Mouse (Mus musculus) megakaryocyte-erythroid progenitor cell, adult 5-6 weeks (primary cell): ENCODE data around the gene Sympk. TPM values are rescaled to one million over a fixed set of nuclear protein-coding genes. Genes with fewer than 3 reads are reported as not detected.
A peak's percentile ranks its signal among the peaks of the same experiment; 100 is the strongest.
"Not testable (repeated sequence)": the region's sequence is repeated elsewhere in the genome, so short reads cannot be mapped to it uniquely, and the experiment has no call there.

ENCODE experiments used
- ATAC-seq: replicated peaks from 2 replicates; pipeline ENCODE4 v1.8.0; 2016; ENCODE audit warnings: mild to moderate bottlenecking, inconsistent platforms; ENCODE audit not compliant: severe bottlenecking, poor library complexity, low FRiP score, low TSS enrichment
- total RNA-seq, 2 experiments: library from RNA; stranded (forward) in 1 of 2; stranded (reverse) in 1 of 2; fragments of 200-1000, 215-1000 nt in 1 of 2; fragments of >200 nt in 1 of 2; fragmentation: Nextera tagmentation in 1 of 2; gene quantifications; 2 replicates each; pipeline ENCODE4 v1.2.3; 2014 to 2017

Gene Sympk
- total RNA-seq, 2 experiments from 2014 or later, result 52.2 to 73.9 TPM

DNA sequence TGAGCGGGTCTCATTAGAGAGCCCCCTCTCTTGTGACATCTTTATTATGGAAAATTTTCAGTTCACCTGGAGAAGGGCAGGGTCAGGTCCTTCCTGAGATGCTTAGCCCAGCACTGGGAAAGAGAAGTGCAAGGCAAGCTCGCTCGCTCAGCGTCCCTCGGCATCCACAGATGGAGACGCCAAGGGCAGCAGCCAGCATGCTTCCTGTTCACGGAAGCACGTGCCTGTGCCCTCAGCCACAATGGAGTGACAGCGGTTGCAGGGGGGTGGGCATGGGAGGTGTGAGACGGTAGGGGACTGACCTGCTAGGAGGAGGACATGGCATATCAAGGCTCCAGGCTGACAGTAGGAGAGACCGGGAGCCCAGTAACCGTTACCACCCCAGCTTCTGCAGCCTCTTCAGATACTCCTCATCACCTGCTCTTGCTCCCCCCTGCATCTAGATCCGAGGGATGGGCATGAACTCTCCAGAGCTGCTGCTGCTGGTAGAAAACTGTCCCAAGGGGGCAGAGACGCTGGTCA, 23.9 kb downstream of the Sympk start:
- no peak for ATAC-seq

GRCm38 (mm10) chr7:19049252-19049651, 25.1 kb downstream of the Sympk start:
- no peak for ATAC-seq

GRCm38 (mm10) chr7:19050172-19050571, 26.0 kb downstream of the Sympk start:
- no peak for ATAC-seq

- no peak for ATAC-seq
Measured at GRCm38 (mm10) chr7:19051161-19051560, 27.0 kb downstream of the Sympk start.

- no peak for ATAC-seq
Measured at GRCm38 (mm10) chr7:19052345-19053135, 28.4 kb downstream of the Sympk start.

DNA sequence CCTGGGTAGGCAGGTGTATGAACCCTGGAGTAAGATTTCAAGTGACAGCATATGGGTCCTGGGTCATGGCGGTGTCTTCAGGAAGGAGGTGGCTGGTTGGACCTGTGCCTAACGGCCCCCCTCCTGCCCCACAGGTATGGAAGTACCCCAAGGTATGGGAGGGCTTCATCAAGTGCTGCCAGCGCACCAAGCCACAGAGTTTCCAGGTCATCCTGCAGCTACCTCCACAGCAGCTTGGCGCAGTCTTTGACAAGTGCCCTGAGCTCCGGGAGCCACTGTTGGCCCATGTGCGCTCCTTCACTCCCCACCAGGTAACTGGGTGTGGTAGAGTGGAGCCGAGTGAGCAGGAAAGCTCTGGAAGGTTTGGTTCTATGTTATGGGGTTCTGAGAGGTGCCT, 29.0 kb downstream of the Sympk start:
- ATAC-seq, result no peak

DNA sequence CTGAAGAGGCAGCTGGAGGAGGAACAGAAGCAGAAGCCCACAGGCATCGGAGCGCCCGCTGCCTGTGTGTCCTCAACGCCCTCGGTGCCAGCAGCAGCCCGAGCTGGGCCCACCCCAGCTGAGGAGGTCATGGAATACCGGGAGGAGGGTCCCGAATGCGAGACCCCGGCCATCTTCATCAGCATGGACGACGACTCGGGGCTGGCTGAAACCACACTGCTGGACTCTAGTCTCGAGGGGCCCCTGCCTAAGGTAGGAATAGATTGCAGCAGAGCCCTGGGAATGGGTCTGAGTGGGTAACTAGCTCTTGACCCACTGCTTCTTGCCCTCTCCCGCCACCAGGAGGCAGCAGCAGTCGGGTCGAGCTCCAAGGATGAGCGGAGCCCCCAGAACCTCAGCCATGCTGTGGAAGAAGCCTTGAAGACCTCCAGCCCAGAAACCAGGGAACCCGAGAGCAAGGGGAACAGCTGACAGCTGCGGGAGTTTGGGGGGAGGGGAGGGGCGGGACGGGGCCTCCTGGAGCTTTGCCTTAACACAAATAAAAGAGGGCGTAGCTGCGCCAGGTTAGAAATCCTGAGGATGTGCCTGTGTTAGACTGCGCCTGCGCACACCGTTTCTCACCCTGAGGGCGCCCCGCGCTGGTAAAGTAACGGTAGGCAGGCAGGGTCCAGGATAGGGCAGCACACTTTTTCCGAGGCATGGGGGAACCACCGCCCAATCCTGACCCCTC, 30.0 kb downstream of the Sympk start, which contains the start of gene Rsph6a:
Rsph6a (plus strand) TSS at position 644 of the 730 bp plus-strand sequence.
- ATAC-seq, result no peak

GRCm38 (mm10) chr7:19054777-19055076, 30.6 kb downstream of the Sympk start:
- ATAC-seq, result no peak

DNA sequence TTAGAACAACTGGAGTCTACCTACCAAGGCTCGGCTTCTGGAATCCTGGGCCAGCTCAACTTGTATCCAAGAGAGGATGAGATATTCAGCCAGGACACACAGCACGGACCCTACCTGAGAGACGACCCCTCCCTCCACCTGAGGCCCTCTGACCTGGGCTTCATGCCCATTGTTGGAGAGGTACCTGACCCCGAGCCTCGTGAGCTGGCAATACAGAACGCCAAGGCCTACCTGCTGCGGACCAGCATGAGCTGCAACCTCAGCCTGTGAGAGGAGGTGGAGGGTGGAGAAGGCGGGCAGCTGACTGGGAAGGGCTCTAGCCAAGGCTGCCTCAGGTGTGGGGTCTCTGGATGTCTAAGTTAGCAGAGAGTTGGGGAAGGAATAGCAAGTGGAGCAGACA, 30.9 kb downstream of the Sympk start:
- no peak for ATAC-seq

DNA sequence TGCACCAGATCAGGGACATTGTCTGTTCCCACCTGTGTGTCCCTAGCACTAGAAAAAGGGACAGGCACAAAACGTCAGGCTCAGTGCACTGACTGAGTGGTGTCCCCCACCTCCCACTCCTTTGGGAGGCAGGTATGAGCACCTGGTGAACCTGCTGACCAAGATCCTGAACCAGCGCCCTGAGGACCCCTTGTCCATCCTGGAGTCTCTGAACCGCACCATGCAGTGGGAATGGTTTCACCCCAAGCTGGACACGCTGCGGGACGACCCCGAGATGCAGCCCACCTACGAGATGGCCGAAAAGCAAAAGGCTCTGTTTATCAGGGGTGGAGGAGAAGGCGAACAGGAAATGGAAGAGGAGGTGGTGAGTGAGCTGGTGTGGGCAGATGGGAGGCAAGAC, 33.2 kb downstream of the Sympk start:
- ATAC-seq, result no peak

DNA sequence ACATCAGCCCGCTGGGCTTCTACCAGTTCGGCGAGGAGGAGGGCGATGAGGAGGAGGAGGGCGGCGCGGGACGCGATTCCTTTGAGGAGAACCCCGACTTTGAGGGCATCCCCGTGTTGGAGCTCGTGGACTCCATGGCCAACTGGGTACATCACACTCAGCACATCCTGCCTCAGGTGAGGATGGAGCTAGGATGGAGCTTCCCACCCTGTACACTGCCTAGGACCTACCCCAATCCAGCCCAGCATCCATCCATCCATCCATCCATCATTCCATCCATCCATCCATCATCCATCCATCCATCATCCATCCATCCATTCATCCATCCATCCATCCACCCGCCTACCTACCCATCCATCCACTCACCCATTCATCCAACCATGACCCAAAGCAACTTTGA, 41.7 kb downstream of the Sympk start:
- no peak for ATAC-seq

- ATAC-seq, result 0 out of 2 replicates have a peak, but pooled peaks have one; percentile 27
Measured at GRCm38 (mm10) chr7:19067063-19067462, 42.9 kb downstream of the Sympk start.

DNA sequence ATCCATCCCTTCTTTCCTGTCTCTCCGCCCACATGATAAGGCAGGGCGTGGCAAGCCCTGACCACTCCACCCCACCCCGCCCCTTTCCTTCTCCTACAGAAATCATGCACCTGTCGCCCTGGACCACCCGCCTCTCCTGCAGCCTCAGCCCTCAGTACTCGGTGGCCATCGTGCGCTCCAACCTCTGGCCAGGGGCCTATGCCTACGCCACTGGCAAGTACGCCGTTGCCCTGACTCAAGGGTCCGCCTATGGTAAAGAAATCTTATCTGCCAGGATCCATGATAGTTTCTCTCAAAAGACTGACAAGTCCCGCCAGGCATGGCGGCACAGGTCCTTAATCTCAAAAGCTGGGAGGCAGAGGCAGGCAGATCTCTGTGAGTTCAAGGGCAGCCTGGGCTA, 43.8 kb downstream of the Sympk start:
- no peak for ATAC-seq

DNA sequence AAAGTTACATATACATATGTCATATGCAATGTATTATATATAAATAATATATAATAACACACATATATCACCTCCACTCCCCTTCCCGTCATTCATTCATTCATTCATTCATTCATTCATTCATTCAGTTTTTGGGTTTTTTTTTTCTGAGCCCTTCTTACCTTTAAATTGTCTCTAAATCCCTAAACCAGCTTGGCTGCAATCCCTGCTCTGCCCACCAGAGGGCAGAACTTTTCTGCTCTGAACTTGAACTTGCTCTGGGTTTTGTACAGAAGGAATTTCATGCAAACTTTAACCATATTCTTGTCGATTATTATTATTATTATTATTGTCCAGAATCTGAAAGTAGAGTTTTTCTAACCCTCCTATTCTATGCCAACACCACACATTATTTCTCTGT, 44.5 kb downstream of the Sympk start:
- no peak; the same call in 1 of the 2 replicates for ATAC-seq

GRCm38 (mm10) chr7:19069500-19069899, 45.3 kb downstream of the Sympk start:
- no peak for ATAC-seq

DNA sequence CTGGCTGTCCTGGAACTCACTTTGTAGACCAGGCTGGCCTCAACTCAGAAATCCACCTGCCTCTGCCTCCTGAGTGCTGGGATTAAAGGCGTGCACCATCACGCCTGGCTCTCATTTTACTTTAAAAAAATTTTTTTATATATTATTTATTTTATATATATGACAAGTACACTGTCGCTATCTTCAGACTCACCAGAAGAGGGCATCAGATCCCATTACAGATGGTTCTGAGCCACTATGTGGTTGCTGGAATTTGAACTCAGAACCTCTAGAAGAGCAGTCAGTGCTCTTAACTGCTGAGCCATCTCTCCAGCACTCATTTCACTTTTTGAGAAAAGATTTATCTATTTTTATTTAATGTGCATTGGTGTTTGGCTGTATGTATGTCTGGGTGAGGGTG, 46.8 kb downstream of the Sympk start:
- ATAC-seq, result not testable (repeated sequence)

- ATAC-seq, result no peak
Measured at GRCm38 (mm10) chr7:19073504-19073903, 49.3 kb downstream of the Sympk start.

DNA sequence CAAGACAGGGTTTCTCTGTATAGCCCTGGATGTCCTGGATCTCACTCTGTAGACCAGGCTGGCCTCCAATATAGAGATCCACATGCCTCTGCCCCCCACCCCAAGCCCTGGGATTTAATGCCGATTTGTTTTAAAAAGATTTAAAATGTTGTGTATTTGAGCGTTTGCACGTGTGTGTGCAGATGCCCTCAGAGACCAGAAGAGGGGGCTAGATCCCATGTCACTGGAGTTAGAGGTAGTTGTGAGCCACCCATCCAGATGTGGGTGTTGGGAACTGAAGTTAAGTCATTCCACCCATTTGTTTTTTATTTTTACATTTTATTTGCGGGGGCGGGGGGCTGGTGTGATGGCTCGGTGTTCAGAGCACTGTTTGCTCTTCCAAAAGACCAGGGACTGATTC, 50.3 kb downstream of the Sympk start:
- ATAC-seq, result no peak

DNA sequence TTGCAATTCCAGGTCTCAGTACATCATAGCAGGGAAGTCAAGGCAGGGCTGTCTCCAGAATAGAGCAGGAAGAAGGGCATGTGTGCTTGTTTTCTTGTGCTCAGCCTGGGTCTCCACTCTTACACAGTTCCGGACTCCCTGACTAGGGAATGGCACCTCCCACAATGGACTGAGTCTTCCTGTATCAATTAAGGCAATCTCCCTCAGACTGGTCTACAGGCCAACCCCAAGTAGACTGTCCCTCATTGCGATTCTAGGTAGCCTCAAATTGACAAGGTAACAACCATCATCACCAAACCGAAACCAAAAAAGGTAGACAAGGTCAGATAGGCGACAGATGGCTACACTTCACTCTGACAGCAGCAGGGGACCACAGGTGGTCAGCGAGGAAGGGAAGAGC, 51.1 kb downstream of the Sympk start:
- no peak for ATAC-seq

DNA sequence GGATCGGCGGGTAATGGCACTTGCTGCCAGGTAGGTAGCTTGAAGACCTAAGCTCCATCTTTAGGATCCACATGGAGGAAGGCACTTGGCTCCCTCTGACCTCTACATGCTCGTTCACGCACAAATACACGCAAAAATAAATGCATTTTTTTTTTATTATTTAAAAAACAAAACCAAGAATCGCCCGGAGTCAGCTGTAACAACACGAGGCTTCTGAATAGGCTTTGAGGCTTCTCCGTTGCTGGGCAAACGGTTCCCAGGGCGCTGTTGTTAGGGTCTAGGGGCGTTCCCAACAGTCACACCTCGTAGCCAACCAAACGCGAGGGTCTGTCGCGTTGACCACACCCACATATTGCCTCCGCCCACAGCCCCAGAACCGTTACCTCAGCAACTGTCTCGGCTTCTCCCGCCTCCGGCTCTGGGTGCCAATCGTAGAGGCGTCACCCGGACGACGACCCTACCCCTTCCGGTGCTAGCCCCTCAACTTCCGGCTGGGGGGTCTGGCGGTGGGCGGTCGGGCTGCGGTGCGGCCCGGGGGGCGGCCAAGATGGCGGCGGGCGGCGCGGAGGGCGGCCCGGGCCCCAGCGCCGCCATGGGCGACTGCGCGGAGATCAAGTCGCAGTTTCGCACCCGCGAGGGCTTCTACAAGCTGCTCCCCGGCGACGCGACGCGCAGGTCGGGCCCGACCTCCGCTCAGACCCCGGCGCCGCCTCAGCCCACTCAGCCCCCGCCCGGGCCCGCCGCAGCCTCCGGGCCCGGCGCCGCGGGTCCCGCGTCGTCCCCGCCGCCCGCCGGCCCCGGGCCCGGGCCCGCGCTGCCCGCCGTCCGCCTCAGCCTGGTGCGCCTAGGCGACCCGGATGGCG, 51.8 kb downstream of the Sympk start, which contains the start of gene Dmwd:
Dmwd (plus strand) TSS at position 505 of the 863 bp plus-strand sequence.
- ATAC-seq, result peak; percentile 94
